Mouse (Mus musculus): ENCODE measurements around the gene Tbc1d8.

The Tbc1d8 gene

DNA sequence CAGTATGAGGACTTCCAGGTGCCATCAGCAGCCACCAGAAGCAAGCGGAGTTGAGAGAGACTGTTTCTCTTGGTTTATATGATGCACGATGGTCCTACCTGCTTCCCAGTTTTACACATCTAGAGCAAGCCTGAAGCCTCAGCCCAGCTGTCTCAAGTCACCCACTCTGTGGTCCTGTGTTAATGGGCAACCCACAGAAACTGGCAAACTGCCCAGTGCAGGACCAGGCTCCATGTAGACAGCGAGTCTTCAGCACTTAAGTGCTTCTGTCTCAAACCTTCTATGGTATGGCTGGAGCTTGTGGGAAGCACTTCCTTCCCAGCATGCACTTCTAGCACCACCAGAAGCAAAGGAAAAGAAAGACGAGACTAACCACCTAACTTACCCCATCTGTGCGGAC, 30.3 kb downstream of the Tbc1d8 start:
- Histone ChIP-seq H3K4me1 (replicated peaks; ENCODE audit: low read depth, low read length) (peaks cover 38% of the 10 kb centered on the region), H3K36me3 (ENCODE audit: insufficient read depth, low read length) (no peaks in the 10 kb centered on the region), H3K4me3 (replicated peaks; ENCODE audit: low read length) (no peak overlapping the region), H3K9me3 (ENCODE audit: low read length) (no peaks in the 10 kb centered on the region), H3K27me3 (ENCODE audit: insufficient read depth, low read length) (no peaks in the 10 kb centered on the region)
- no peak for TF ChIP-seq POU5F1 (IDR thresholded peaks at IDR 0.05; ENCODE audit: borderline replicate concordance, low read length)
- TF ChIP-seq CTCF (conservative IDR thresholded peaks at IDR 0.05; ENCODE audit: low read length) = no peak

DNA sequence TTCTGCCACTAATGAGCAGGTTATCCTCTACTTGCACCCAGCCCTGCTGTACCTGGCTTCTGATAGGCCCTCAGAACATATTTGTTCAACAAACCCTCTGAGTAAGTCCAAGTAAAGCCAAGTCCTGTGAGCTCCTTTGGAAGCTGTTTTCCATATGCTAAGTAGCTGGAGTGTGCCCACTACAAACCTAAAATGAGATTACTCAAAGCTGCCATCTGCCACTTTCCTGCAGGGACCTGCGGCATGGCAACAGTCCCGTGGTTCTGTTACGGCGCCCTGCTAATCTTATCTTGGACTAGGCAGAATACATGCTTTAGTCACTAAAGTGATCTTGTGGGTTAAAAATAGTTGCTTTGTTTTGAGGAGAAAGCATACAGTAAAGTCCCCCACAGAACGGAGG, 32.4 kb downstream of the Tbc1d8 start:
- H3K9me3 ChIP-seq (ENCODE audit: low read length) = no peaks in the 10 kb centered on the region
- peaks cover 23% of the 10 kb centered on the region for H3K4me1 ChIP-seq (replicated peaks; ENCODE audit: low read depth, low read length)
- no peaks in the 10 kb centered on the region for H3K27me3 ChIP-seq (ENCODE audit: insufficient read depth, low read length)
- no peaks in the 10 kb centered on the region for H3K36me3 ChIP-seq (ENCODE audit: insufficient read depth, low read length)
- TF ChIP-seq NANOG (IDR thresholded peaks at IDR 0.05; ENCODE audit: borderline replicate concordance, low read length) = no peak
- no peak for TF ChIP-seq CTCF (conservative IDR thresholded peaks at IDR 0.05; ENCODE audit: low read length)
- TF ChIP-seq POU5F1 (IDR thresholded peaks at IDR 0.05; ENCODE audit: borderline replicate concordance, low read length) = no peak
- no peak overlapping the region for H3K4me3 ChIP-seq (replicated peaks; ENCODE audit: low read length)

DNA sequence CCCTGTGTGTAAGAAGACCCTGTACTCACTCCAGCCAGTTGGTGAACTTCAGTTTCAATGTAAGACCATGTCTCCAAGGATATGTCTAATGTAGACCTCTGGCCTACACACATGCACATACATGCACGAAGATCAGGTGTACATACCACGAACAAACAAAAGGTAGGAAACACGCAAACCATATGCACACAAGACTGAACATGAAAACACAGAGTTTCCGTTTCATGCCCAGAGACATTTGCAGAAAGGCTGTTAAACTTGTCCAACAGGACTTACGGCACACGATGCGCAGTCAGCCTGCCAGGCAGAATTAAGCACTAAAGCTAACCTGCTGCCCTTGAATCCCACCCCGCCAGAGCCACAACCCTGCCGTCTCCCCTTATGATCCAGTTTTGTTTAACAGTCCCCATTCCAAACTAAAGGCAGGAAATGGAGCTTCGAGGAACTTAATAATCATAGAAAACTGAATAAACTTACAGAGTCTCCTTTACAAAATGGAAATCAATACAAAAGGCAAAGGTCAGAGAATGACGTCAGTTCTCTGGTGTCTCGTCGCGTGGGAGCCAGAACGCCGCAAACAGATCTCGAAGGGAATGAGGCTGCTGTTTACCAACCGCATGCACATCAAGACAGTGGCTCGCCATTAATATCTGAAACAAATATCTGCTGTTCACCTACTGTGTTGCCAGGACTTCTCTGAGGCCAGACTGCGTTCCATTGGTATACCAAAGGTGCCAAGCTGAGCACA, 33.1 kb downstream of the Tbc1d8 start:
- Histone ChIP-seq H3K4me1 (replicated peaks; ENCODE audit: low read depth, low read length) (peaks cover 16% of the 10 kb centered on the region), H3K9me3 (ENCODE audit: low read length) (no peaks in the 10 kb centered on the region), H3K36me3 (ENCODE audit: insufficient read depth, low read length) (no peaks in the 10 kb centered on the region), H3K27me3 (ENCODE audit: insufficient read depth, low read length) (no peaks in the 10 kb centered on the region), H3K4me3 (replicated peaks; ENCODE audit: low read length) (no peak overlapping the region)
- TF ChIP-seq CTCF (conservative IDR thresholded peaks at IDR 0.05; ENCODE audit: low read length) (no peak), NANOG (IDR thresholded peaks at IDR 0.05; ENCODE audit: borderline replicate concordance, low read length) (no peak), POU5F1 (IDR thresholded peaks at IDR 0.05; ENCODE audit: borderline replicate concordance, low read length) (no peak)

DNA sequence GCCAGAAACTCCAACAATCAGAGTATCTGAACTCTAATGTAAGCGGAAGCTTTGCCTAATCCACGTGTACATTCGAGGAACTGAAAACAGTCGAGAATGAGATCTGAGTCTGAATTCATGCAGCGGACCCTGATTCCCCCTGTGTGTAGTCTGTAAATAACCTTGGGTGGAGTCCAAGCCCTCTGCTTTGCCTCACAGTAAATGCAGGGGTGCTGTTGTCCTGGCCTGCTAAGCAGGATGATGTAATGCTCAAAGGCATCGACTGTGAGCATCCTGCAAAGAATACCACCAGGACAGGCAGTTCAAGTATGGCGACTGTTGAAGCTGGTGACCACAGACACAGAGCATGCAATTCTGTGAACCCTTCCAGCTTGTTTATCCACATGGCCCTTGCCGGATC, 34.8 kb downstream of the Tbc1d8 start:
- Histone ChIP-seq H3K4me3 (replicated peaks; ENCODE audit: low read length) (no peak overlapping the region), H3K4me1 (replicated peaks; ENCODE audit: low read depth, low read length) (peaks cover 3% of the 10 kb centered on the region; the same call in 1 of the 2 replicates), H3K27me3 (ENCODE audit: insufficient read depth, low read length) (no peaks in the 10 kb centered on the region), H3K9me3 (ENCODE audit: low read length) (no peaks in the 10 kb centered on the region), H3K36me3 (ENCODE audit: insufficient read depth, low read length) (no peaks in the 10 kb centered on the region)
- TF ChIP-seq CTCF (conservative IDR thresholded peaks at IDR 0.05; ENCODE audit: low read length) = no peak
- no peak for TF ChIP-seq POU5F1 (IDR thresholded peaks at IDR 0.05; ENCODE audit: borderline replicate concordance, low read length)
- TF ChIP-seq NANOG (IDR thresholded peaks at IDR 0.05; ENCODE audit: borderline replicate concordance, low read length) = no peak

DNA sequence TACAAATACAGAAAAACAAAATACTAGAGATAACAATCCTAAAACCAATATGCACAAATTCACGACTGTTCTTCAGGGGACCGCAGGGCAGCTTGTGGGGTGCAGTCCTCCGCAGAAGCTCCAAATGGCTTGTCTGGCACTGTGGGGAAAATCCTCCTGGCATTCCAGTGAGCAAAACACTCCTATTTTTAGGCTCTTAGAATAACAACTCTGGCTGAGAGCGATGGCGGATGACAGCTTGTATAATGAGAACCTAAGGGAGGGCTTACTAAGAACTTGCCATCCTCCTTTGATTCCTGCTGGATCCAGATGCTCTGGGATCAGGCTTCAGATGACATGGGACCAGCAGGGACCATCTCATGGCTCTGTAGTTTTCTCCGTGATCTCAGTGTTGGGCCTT, 36.9 kb downstream of the Tbc1d8 start:
- Histone ChIP-seq H3K27me3 (ENCODE audit: insufficient read depth, low read length) (no peaks in the 10 kb centered on the region), H3K36me3 (ENCODE audit: insufficient read depth, low read length) (no peaks in the 10 kb centered on the region), H3K9me3 (ENCODE audit: low read length) (no peaks in the 10 kb centered on the region), H3K4me1 (replicated peaks; ENCODE audit: low read depth, low read length) (peaks cover 3% of the 10 kb centered on the region; the same call in 1 of the 2 replicates), H3K4me3 (replicated peaks; ENCODE audit: low read length) (no peak overlapping the region)
- no peak for TF ChIP-seq POU5F1 (IDR thresholded peaks at IDR 0.05; ENCODE audit: borderline replicate concordance, low read length)
- no peak for TF ChIP-seq CTCF (conservative IDR thresholded peaks at IDR 0.05; ENCODE audit: low read length)
- TF ChIP-seq NANOG (IDR thresholded peaks at IDR 0.05; ENCODE audit: borderline replicate concordance, low read length) = no peak

DNA sequence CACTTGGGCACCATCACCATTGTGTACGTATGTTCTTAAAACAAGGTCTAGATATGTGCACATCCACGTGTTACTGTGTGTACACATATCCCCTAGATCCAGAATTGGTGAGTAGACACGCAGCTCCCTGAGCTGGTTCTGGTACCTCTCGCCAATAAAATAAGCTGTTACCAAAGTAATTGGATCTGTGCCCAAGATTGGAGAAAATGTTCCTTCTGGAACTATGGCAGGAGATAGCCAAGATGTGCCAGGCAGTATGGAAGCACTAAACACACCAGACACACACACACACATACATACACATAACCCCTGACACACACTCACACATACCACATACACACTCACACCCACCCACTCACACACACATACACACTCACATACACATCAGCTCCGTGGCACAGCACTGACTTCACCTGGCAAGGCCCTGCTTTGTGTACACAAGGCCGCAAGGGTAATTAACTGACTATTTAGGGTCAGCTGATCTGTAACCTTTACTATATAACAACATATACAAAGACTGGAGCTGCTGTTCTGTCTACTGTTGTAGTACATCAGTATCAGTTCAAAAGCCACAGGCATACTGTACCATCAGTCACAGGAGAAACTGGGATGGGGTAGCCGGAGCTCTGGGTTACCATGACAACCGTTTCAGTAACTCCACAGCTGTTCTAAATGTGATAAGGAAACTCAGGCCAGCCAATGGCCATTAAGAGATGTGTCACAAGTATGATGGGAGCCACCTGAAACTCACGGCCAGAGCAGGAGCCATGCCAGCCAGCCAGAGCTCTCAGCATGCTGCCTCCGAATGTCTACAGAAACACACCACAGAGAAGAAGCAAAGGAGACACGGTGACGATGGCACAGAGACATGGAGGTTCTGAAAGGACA, 38.6 kb downstream of the Tbc1d8 start:
- Histone ChIP-seq H3K4me1 (replicated peaks; ENCODE audit: low read depth, low read length) (0 out of 2 replicates have a peak, but pooled peaks cover 3% of the 10 kb centered on the region), H3K36me3 (ENCODE audit: insufficient read depth, low read length) (no peaks in the 10 kb centered on the region), H3K9me3 (ENCODE audit: low read length) (no peaks in the 10 kb centered on the region), H3K4me3 (replicated peaks; ENCODE audit: low read length) (no peak overlapping the region), H3K27me3 (ENCODE audit: insufficient read depth, low read length) (no peaks in the 10 kb centered on the region)
- TF ChIP-seq POU5F1 (IDR thresholded peaks at IDR 0.05; ENCODE audit: borderline replicate concordance, low read length) = no peak
- TF ChIP-seq NANOG (IDR thresholded peaks at IDR 0.05; ENCODE audit: borderline replicate concordance, low read length) = no peak
- TF ChIP-seq CTCF (conservative IDR thresholded peaks at IDR 0.05; ENCODE audit: low read length) = no peak

DNA sequence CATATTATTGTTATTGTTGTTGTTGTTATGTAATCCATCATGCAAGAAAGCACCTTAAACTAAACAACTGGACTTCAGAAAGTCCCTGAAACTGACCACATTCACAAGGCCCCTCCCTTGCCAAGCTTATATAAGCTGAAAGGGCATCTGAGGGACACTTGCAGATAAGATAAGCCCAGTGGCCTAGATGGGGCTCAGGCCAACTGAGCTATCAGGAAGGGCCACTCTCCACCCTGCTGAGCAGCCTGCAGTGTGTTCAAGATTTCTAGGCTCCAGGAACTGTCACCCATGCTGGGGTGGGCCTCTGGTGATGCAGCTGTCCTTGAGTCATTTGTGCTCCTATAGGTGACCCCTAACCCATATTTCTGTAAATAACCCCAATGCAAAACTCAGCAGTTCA, 39.9 kb downstream of the Tbc1d8 start:
- H3K27me3 ChIP-seq (ENCODE audit: insufficient read depth, low read length) = no peaks in the 10 kb centered on the region
- no peak overlapping the region for H3K4me3 ChIP-seq (replicated peaks; ENCODE audit: low read length)
- TF ChIP-seq NANOG (IDR thresholded peaks at IDR 0.05; ENCODE audit: borderline replicate concordance, low read length) (no peak), POU5F1 (IDR thresholded peaks at IDR 0.05; ENCODE audit: borderline replicate concordance, low read length) (no peak), CTCF (conservative IDR thresholded peaks at IDR 0.05; ENCODE audit: low read length) (no peak)
- no peaks in the 10 kb centered on the region for H3K36me3 ChIP-seq (ENCODE audit: insufficient read depth, low read length)
- no peaks in the 10 kb centered on the region for H3K4me1 ChIP-seq (replicated peaks; ENCODE audit: low read depth, low read length)
- H3K9me3 ChIP-seq (ENCODE audit: low read length) = no peaks in the 10 kb centered on the region

DNA sequence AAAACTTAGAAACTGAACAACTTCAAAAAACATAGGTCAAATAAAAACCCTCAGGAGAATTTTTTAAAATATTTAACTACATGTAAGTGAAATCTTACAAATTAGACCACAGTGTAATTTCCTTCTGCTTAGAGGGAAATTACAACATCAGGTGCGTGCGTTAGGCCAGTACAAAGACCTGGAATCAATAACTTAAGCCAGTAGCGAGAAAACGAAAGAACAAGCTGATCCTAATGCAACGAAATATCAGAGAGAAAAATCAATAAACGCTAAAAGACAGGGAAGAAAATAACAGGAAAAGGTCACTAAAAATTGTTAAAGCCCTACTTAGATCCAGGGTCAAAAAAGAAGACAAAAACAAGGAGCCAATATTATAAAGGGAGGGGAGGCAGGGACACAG, 44.3 kb downstream of the Tbc1d8 start:
- no peaks in the 10 kb centered on the region for H3K36me3 ChIP-seq (ENCODE audit: insufficient read depth, low read length)
- H3K27me3 ChIP-seq (ENCODE audit: insufficient read depth, low read length) = no peaks in the 10 kb centered on the region
- TF ChIP-seq NANOG (IDR thresholded peaks at IDR 0.05; ENCODE audit: borderline replicate concordance, low read length) (no peak), CTCF (conservative IDR thresholded peaks at IDR 0.05; ENCODE audit: low read length) (no peak), POU5F1 (IDR thresholded peaks at IDR 0.05; ENCODE audit: borderline replicate concordance, low read length) (no peak)
- H3K9me3 ChIP-seq (ENCODE audit: low read length) = no peaks in the 10 kb centered on the region
- no peak overlapping the region for H3K4me3 ChIP-seq (replicated peaks; ENCODE audit: low read length)
- peaks cover 19% of the 10 kb centered on the region for H3K4me1 ChIP-seq (replicated peaks; ENCODE audit: low read depth, low read length)
